Mouse (Mus musculus): ENCODE data around the gene Tgfbr2. TPM values are rescaled to one million over a fixed set of nuclear protein-coding genes. Genes with fewer than 3 reads are reported as not detected.

The Tgfbr2 gene
- polyA plus RNA-seq, 1 experiment from 2014 or later = 8.9 TPM

DNA sequence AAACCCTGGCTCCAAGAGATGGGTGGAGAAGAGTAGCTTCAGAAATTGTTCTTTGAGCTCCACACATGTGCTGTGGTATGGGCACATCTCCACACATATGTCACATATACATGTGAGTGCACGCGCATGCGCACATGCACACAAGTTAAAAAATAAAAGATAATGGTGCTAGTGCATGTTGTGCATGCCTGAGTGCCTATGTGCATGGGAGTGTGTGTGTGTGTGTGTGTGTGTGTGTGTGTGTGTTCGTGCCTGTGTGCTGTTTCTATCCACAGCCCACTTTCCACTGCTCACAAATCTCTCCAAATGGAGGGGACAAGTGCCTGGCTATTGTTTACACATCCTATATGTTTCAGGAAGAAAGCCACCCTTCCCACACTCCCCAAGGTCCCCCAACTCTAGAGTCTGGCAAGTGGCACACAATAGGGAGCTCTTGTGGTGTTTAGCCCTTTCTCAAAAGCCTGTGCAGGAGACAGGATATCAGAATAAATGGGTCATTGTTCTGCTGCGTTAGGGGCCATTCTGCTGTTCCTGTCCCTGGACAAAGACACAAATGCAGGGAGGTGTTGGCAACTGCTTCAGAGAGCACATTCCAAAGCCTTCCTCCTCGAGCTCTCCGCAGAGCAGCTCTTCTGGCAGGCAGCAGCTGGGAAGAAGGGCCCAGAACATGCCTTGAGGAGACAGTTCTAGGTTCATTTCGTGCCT lies 37.9 kb upstream of the Tgfbr2 start:
- Histone ChIP-seq H3K27me3 (no peaks in the 10 kb centered on the region), H3K27ac (peak overlapping the region; percentile 44), H3K4me2 (no peak overlapping the region), H3K4me1 (replicated peaks) (peaks cover 10% of the 10 kb centered on the region), H3K9me3 (no peaks in the 10 kb centered on the region), H3K36me3 (no peaks in the 10 kb centered on the region), H3K9ac (no peak overlapping the region), H3K4me3 (no peak overlapping the region)
- WGBS = 50% methylated on average over 8 of the region's 8 CpGs
- no peak for ATAC-seq (ENCODE audit: low FRiP score)

DNA sequence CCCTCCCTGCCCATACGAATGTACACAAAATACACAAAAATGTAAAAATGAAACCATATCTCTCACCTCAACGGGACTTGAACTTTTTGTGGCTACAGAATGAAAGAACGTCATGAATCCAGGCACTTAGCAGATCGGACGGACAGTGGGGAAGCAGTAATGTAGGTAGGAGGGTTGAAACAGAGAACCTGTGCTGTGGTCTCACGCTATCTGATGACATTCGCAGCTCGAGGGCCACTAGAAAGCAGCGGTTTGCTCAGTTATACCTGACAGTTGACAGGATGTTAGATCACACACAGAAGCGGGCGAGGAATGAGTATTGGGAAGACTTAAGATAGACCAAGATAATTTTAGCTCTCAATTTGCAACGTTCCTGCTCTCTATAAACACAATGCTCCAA lies 36.9 kb upstream of the Tgfbr2 start:
- 82% methylated on average over 12 of the region's 12 CpGs for WGBS
- H3K4me2 ChIP-seq = no peak overlapping the region
- no peaks in the 10 kb centered on the region for H3K36me3 ChIP-seq
- no peak overlapping the region for H3K27ac ChIP-seq
- no peak overlapping the region for H3K9ac ChIP-seq
- no peak overlapping the region for H3K4me3 ChIP-seq
- ATAC-seq (ENCODE audit: low FRiP score) = no peak
- H3K9me3 ChIP-seq = no peaks in the 10 kb centered on the region
- peaks cover 10% of the 10 kb centered on the region for H3K4me1 ChIP-seq (replicated peaks)
- H3K27me3 ChIP-seq = no peaks in the 10 kb centered on the region

DNA sequence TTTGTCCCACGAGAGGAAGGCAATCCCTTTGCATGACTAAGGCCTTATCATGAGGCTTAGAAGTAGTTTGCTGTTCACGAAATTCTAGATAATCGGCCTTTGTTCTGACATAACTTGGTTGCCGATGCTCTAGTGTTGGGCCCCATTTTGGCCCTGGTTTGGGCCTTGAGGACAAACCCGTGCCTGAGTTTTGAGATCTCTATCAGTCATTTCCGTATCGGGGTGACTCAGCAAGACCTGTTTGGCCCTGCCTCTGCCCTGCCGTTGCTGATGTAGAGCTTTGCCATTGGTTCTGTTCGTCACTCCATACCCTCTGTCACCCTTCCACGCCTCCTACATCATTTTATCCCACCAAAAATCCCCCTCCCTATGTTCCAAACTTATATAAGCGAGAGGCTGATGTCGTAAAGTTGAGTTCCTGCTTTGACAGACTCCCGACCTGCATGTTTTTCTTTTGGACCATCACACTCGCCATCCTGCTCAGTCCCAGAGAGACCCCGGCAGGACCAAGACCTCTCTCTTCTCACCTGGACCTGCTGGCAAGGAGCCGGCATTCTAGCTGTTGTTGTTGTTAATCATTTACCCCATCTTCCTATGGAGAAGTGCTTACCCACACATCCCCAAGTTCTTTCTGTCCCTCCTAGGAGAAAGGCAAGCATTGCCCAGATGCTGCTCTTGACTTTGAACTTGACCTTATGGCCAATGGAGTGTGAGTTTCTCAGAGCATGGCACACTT lies 33.2 kb upstream of the Tgfbr2 start:
- H3K9ac ChIP-seq = no peak overlapping the region
- no peaks in the 10 kb centered on the region for H3K36me3 ChIP-seq
- peaks cover 15% of the 10 kb centered on the region for H3K4me1 ChIP-seq (replicated peaks)
- no peak overlapping the region for H3K27ac ChIP-seq
- no peak for ATAC-seq (ENCODE audit: low FRiP score)
- H3K4me3 ChIP-seq = no peak overlapping the region
- no peaks in the 10 kb centered on the region for H3K9me3 ChIP-seq
- WGBS = 92% methylated on average over 16 of the region's 16 CpGs
- H3K27me3 ChIP-seq = no peaks in the 10 kb centered on the region
- H3K4me2 ChIP-seq = no peak overlapping the region

DNA sequence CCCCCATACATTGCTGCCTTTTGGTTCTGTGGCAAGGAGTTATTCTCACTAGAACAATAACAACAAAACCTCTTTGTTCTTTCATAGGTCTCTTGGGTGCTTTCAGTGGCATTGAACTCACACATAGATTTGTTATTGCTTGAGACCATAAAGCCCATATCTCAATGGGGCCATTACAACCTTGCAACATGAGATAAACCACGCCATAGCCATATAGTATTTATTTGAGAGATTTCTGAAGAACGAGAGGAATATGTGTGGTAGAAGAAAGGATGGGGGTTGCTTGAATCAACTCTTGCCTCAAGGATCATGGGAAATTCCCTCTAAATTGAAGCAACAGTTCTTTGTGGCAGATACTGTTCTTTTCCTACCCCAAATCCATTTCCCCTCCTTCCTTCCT lies 31.7 kb upstream of the Tgfbr2 start:
- H3K27me3 ChIP-seq = no peaks in the 10 kb centered on the region
- H3K4me3 ChIP-seq = no peak overlapping the region
- H3K27ac ChIP-seq = peak overlapping the region; percentile 70
- H3K4me1 ChIP-seq (replicated peaks) = peaks cover 6% of the 10 kb centered on the region; the same call in 1 of the 2 replicates
- no peak overlapping the region for H3K4me2 ChIP-seq
- no peak overlapping the region for H3K9ac ChIP-seq
- H3K9me3 ChIP-seq = no peaks in the 10 kb centered on the region
- H3K36me3 ChIP-seq = no peaks in the 10 kb centered on the region
- WGBS = 74% methylated on average over 2 of the region's 2 CpGs
- no peak for ATAC-seq (ENCODE audit: low FRiP score)

DNA sequence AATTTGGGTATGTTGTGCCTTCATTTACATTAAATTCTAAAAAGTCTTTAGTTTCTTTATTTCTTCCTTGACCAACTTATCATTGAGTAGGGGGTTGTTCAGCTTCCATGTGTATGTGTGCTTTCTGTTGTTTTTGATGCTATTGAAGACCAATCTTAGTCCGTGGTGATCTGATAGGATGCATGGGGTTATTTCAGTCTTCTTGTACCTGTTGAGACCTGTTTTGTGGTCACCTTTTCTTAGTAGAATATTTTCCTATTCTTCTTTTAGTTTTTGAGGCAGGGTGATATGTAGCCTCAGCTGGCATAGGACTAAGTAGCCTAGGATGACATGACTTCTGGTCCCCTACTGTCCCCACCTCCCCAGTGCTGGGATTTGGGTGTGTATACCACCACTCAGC lies 28.5 kb upstream of the Tgfbr2 start:
- no peak overlapping the region for H3K4me3 ChIP-seq
- H3K9ac ChIP-seq = no peak overlapping the region
- no peak overlapping the region for H3K4me2 ChIP-seq
- H3K9me3 ChIP-seq = no peaks in the 10 kb centered on the region
- no peaks in the 10 kb centered on the region for H3K36me3 ChIP-seq
- H3K4me1 ChIP-seq (replicated peaks) = peaks cover 14% of the 10 kb centered on the region
- H3K27ac ChIP-seq = no peak overlapping the region
- no peak for ATAC-seq (ENCODE audit: low FRiP score)
- H3K27me3 ChIP-seq = no peaks in the 10 kb centered on the region
- WGBS = 94% methylated on average over 1 of the region's 1 CpGs

DNA sequence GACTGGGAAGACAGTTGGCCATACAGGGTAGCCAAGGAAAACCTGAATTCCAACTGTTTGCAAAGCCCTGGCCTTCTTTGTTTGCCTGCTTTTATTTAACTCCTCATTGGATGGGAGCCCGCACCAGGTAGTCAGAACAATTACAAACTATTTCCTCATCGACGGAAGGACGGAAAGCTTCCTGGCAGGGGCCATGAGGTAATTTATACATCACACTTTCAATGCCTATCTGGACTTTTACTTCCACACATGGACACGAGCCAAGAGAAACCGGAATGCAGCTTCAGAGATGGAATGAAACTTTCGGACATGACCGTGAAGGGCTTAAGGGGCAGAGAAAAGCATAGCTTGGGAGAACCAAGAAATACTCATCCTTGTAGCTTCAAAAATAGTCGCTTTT lies 24.0 kb upstream of the Tgfbr2 start:
- no peak for ATAC-seq (ENCODE audit: low FRiP score)
- 56% methylated on average over 9 of the region's 9 CpGs for WGBS
- H3K36me3 ChIP-seq = no peaks in the 10 kb centered on the region
- no peak overlapping the region for H3K9ac ChIP-seq
- peaks cover 15% of the 10 kb centered on the region for H3K4me1 ChIP-seq (replicated peaks)
- H3K4me2 ChIP-seq = no peak overlapping the region
- H3K9me3 ChIP-seq = no peaks in the 10 kb centered on the region
- H3K4me3 ChIP-seq = no peak overlapping the region
- no peaks in the 10 kb centered on the region for H3K27me3 ChIP-seq
- no peak overlapping the region; the same call in 1 of the 2 replicates for H3K27ac ChIP-seq

DNA sequence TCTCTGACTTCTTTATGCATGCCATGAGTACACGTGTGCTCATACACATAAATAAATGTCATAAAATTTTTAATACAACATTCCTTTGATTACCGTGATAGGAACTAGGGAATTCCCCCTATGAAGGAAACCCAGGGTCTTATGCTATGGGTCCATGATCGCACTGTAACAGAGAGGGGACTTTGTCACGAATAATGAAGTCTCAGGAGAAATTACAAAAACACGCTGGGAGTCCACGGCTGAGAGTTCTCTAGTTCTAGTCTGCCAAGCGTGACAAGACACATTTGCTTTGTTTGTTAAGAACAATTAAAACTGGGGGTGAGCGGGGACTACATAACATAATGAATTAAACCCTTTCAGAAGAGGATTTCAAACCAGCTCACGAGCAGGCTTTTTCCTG lies 23.3 kb upstream of the Tgfbr2 start:
- Histone ChIP-seq H3K4me3 (no peak overlapping the region), H3K4me1 (replicated peaks) (peaks cover 15% of the 10 kb centered on the region), H3K9ac (no peak overlapping the region), H3K36me3 (no peaks in the 10 kb centered on the region), H3K27ac (0 out of 2 replicates have a peak overlapping the region, but pooled peaks have one; percentile 8), H3K4me2 (no peak overlapping the region), H3K27me3 (no peaks in the 10 kb centered on the region), H3K9me3 (no peaks in the 10 kb centered on the region)
- ATAC-seq (ENCODE audit: low FRiP score) = no peak
- 17% methylated on average over 9 of the region's 9 CpGs for WGBS

DNA sequence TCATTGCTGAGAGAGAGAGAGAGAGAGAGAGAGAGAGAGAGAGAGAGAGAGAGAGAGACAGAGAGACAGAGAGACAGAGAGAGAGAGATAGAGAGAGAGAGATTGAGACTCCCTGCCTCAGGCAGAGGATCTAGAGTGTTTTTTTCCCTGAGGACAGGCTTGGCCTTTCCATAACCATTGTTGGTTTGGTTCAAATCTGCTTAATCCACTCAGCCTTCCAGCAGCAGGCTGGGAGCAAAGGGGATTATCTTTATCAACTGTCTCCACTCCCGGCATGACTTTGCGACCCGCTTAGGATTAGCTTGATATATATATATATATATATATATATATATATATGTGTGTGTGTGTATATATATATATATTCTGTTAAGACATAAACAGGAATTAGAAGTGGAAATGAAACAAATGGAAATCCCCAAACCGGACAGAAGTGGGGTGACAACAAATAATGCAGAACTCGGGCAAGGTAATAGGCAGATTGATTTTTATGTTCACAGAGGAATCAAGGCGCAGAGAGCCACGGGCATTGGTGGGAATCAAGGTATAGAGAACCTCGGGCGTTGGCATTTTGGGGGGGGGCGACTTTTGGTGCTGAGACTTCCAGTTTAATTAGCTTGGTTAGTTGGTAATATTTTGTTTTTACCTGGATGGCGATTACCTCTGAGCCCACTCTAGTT lies 22.5 kb upstream of the Tgfbr2 start:
- no peaks in the 10 kb centered on the region for H3K36me3 ChIP-seq
- no peak overlapping the region for H3K27ac ChIP-seq
- H3K9me3 ChIP-seq = no peaks in the 10 kb centered on the region
- no peaks in the 10 kb centered on the region for H3K27me3 ChIP-seq
- ATAC-seq (ENCODE audit: low FRiP score) = no peak
- 90% methylated on average over 11 of the region's 11 CpGs for WGBS
- peaks cover 15% of the 10 kb centered on the region for H3K4me1 ChIP-seq (replicated peaks)
- H3K9ac ChIP-seq = no peak overlapping the region
- H3K4me3 ChIP-seq = no peak overlapping the region
- H3K4me2 ChIP-seq = no peak overlapping the region

DNA sequence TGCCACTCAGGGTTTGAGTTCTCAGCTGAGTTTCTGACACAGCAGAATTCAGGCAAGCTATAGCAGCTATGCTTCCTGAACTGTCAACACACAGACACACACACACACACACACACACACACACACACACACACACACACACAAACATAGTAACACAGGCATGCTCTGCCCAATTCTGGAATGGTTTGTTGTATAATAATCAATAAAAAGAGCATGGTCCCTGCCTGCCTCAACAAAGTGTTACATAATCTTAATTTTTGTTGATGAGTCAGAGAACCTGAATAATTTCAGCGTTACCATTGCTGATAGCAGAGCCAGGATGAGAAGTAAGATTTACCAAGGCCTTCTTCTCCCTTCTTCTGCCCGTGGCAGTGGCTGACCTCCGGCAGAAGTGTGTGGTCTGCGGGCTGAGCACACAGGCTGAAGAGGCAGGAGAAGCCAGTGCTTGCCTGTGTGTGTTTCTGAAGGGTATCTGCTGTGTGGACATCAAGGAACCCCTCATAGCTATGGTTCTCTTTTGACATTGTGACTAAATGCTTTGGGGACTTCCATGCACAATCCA lies 18.8 kb upstream of the Tgfbr2 start:
- 89% methylated on average over 4 of the region's 4 CpGs for WGBS

DNA sequence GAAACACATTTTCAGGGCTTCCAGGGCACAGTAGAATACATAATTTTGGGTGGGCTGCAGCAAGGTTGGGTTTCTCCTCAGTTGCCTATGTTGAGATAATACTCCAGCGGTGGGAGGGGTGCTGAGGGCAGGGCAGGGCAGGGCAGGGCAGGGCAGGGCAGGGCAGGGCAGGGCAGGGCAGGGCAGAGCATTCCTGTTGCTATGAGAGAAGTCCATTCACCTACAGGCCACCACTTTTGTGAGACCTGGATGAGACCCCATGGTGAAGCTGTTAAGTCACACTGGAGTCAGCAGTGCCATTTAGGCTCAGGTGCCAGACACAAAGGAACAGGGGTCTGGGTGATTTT lies 18.3 kb upstream of the Tgfbr2 start:
- H3K27ac ChIP-seq = no peak overlapping the region
- 87% methylated on average over 1 of the region's 1 CpGs for WGBS
- H3K36me3 ChIP-seq = no peaks in the 10 kb centered on the region
- H3K4me2 ChIP-seq = no peak overlapping the region
- H3K9ac ChIP-seq = no peak overlapping the region
- H3K4me1 ChIP-seq (replicated peaks) = peaks cover 5% of the 10 kb centered on the region; the same call in 1 of the 2 replicates
- no peaks in the 10 kb centered on the region for H3K27me3 ChIP-seq
- H3K4me3 ChIP-seq = no peak overlapping the region
- H3K9me3 ChIP-seq = no peaks in the 10 kb centered on the region
- no peak for ATAC-seq (ENCODE audit: low FRiP score)

More for the DNA sequence above, 18.8 kb upstream of the Tgfbr2 start:
- no peak overlapping the region for H3K27ac ChIP-seq
- H3K4me1 ChIP-seq (replicated peaks) = peaks cover 8% of the 10 kb centered on the region
- no peak overlapping the region for H3K9ac ChIP-seq
- H3K4me2 ChIP-seq = no peak overlapping the region
- H3K36me3 ChIP-seq = no peaks in the 10 kb centered on the region
- no peaks in the 10 kb centered on the region for H3K27me3 ChIP-seq
- no peak overlapping the region for H3K4me3 ChIP-seq
- ATAC-seq (ENCODE audit: low FRiP score) = no peak
- no peaks in the 10 kb centered on the region for H3K9me3 ChIP-seq

DNA sequence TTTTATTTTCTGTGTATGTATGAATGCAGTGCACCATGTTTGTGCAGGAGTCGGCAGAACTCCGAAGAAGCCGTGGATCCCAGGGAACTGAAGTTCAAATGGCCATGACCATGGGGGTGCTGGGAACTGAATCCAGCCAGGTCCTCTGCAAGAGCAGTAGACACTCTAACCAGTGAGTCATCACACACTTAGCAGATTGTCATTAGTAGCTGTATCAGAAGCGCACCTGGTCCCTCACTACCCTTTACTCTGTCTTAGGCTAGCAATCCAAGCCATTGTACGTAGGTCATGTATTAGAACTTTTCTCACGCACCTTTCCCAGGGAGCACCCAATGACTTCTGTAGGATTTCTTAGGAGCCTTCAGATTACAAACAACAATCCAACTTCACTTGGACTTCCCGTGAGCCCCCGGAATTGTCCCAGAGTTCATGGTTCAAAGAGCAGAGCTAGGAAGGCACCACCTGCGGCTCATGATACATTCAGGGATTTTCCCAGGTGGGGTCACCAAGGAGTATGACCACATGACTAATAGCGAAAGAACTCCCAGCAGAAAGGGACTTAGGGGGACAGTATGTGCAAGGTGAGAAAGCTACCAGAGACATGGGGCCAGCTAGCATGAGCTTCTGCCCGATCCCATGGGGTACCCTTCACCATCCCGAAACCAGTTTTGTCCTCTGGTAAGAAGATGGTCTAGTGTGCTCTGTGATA lies 17.8 kb upstream of the Tgfbr2 start:
- Histone ChIP-seq H3K27me3 (no peaks in the 10 kb centered on the region), H3K4me1 (replicated peaks) (no peaks in the 10 kb centered on the region), H3K9me3 (no peaks in the 10 kb centered on the region), H3K9ac (no peak overlapping the region), H3K36me3 (no peaks in the 10 kb centered on the region), H3K4me2 (no peak overlapping the region), H3K4me3 (no peak overlapping the region), H3K27ac (no peak overlapping the region)
- no peak for ATAC-seq (ENCODE audit: low FRiP score)
- WGBS = 96% methylated on average over 12 of the region's 12 CpGs

DNA sequence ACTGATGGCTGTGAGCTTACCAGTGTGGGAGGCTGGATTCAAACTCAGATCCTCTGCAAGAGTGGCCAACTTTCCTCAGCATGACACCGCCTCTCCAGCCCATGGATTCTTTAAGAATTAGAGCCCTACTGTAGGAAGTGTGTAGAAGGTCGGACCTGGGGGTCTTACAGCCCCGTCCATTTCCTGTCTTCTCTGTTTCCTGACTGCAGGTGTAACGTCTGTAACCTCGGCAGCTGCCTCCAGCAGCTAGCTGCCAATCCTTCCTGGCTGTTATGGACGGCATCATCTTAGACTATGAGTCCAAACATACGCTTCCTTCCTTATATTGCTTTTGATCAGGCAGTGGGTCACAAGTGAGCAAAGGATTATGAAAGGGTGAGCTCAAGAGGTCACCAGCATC lies 17.1 kb upstream of the Tgfbr2 start:
- H3K4me1 ChIP-seq (replicated peaks) = no peaks in the 10 kb centered on the region
- no peak for ATAC-seq (ENCODE audit: low FRiP score)
- no peak overlapping the region for H3K4me2 ChIP-seq
- no peaks in the 10 kb centered on the region for H3K27me3 ChIP-seq
- no peaks in the 10 kb centered on the region for H3K36me3 ChIP-seq
- H3K4me3 ChIP-seq = no peak overlapping the region
- 91% methylated on average over 7 of the region's 7 CpGs for WGBS
- H3K9me3 ChIP-seq = no peaks in the 10 kb centered on the region
- no peak overlapping the region for H3K9ac ChIP-seq
- H3K27ac ChIP-seq = no peak overlapping the region

All from hindbrain, embryonic 13.5 days (tissue).